Mouse (Mus musculus): ENCODE results near the gene Mrnip. TPM values are rescaled to one million over a fixed set of nuclear protein-coding genes. Genes with fewer than 3 reads are reported as not detected.
A peak's percentile ranks its signal among the peaks of the same experiment; 100 is the strongest.

Gene Mrnip
- total RNA-seq, 2 experiments from 2014 or later = 15.1 to 18.1 TPM

DNA sequence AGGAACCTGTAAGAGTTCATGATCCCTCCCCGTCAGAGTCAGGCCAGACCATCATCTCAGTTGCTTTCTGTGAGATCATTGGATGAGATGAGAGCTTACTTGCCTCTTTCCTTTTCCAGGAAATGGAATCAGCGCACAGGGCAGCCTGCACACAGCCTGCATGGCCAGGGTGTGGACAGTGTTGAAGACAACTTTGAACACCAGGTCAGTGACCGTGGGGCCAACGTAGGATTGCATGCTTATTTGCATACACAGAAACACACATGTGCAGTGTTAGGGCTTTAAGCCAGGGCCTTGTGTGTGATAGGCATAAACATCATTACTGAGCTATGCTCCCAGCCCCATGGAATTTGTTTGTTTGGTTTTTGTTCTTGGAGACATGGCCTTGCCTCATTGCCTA, 23.3 kb downstream of the Mrnip start:
- no peak for DNase-seq (ENCODE audit: low spot score in 2 of 2)
- intact Hi-C loops (cut with DNase I) = no loop called here

DNA sequence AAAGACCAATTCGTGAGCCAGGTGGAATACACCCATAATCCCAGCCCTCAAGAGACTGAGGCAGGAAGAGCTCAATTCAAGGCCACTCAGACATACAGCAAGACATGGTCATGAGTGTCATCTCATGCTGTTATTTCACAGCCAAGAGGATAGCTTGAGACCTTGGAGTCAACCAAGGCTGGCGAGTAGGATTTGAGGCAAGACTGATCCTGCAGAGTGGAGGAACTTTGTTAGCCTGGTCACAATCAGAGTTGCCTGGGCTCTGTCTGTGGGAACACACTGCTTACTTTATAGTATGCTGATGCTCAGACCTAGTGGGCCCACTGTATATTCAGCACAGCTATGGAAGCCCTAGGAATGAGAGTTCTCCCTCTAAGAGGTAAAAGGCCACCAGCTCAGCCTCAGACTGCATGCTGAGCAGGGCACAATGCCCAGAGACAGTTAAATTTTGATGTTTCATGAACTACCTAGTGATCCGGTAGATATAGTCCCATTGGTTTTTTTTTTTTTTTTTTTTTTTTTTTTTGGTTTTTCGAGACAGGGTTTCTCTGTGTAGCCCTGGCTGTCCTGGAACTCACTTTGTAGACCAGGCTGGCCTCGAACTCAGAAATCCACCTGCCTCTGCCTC, 24.1 kb downstream of the Mrnip start:
- no peak for DNase-seq (ENCODE audit: low spot score in 2 of 2)
- intact Hi-C loops (cut with DNase I) = no loop called here

DNA sequence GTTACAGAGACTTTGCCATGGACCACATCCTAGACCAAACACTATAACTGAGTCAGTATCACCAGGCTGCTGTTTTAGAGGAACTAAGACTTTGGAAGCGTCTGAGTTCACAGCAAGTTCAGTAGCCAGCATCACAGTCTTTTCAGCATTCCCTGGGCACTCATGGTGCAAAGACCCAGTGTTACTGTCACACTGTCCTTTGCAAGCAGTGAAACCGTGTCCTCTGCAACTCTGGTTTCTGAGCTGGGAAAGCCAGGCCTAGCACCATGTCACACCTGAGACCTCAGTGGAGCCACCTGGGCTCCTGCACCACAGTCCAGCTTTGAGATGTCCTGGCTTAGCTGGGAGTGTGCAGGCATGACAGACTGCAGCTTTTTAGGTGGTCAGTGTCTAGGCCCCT, 24.7 kb downstream of the Mrnip start:
- intact Hi-C loops (cut with DNase I) = no loop called here
- no peak for DNase-seq (ENCODE audit: low spot score in 2 of 2)

- intact Hi-C loops (cut with DNase I) = no loop called here
- no peak for DNase-seq (ENCODE audit: low spot score in 2 of 2)
These were observed 26.4 kb downstream of the Mrnip start for GRCm38 (mm10) chr11:50200613-50201012.

DNA sequence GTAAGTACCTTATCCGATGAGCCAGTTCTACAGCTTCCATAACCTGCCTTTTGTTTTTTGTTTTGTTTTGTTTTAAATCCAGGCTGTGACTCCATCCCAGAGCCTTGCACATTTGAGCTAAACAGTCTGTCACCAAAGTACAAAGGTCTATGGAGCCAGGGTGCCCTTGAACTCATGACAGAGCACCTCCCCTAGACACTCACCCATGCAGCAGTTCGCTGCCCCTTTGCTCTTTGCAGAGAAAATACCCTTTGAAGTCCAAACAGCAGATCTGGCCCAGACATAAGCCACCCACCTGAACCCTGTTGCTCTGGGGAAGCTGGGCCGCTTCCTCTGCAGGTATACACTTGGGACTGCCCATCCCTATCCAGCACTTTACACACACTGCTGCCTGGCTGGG, 27.3 kb downstream of the Mrnip start:
- intact Hi-C loops (cut with DNase I) = no loop called here
- no peak for DNase-seq (ENCODE audit: low spot score in 2 of 2)

DNA sequence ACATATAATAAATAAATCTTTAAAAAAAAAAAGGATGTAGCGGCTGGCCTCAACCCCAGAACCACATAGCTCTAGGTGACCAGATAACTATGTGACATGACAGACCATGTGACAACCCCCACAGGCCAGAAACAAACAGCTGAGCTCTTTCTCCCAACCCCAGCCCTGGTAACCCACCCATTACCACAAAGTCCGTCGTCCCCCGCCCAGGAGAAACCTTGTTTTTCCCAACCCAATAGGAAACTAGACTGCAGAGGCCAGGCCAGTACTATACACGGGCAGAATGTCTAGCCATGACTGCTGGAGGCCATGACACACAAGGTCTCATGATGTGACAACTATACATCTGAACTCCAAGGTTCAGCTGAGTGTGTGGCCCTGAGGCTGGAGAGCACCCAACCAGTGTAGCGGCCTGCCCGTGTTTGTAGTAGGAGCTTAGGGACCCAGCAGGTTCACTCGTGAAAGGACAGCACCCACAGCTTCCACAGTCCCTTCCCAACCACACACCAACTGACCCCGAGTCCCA, 29.1 kb downstream of the Mrnip start:
- intact Hi-C loops (cut with DNase I) = no loop called here
- DNase-seq (ENCODE audit: low spot score in 2 of 2) = no peak

GRCm38 (mm10) chr11:50205434-50205833, 31.2 kb downstream of the Mrnip start:
- intact Hi-C loops (cut with DNase I) = no loop called here
- no peak for DNase-seq (ENCODE audit: low spot score in 2 of 2)

- intact Hi-C loops (cut with DNase I) = no loop called here
- DNase-seq (ENCODE audit: low spot score in 2 of 2) = no peak
These were observed 31.8 kb downstream of the Mrnip start for GRCm38 (mm10) chr11:50206037-50206436.

- intact Hi-C loops (cut with DNase I) = no loop called here
- DNase-seq (ENCODE audit: low spot score in 2 of 2) = no peak
These were observed 33.1 kb downstream of the Mrnip start for GRCm38 (mm10) chr11:50207344-50207743.

DNA sequence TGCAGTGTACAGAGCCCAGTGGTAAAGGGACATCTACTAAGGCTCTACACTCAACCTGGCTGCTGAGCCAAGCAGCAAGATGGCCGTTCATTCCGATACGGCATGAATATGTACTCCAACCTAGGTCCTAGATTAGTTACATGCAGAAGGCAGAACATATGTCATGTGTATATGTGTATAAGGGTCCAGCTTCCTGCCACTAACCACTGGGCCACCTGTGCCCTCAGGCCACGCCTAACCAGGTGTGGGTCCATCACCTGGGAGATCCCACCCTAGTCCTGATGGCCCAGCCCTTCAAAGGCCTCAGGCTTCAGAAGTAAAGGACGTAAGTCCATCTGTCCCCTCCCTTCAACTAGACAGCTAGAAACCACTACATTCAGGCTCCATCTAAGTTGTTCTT, 33.8 kb downstream of the Mrnip start:
- DNase-seq (ENCODE audit: low spot score in 2 of 2) = no peak
- intact Hi-C loops (cut with DNase I) = no loop called here

DNA sequence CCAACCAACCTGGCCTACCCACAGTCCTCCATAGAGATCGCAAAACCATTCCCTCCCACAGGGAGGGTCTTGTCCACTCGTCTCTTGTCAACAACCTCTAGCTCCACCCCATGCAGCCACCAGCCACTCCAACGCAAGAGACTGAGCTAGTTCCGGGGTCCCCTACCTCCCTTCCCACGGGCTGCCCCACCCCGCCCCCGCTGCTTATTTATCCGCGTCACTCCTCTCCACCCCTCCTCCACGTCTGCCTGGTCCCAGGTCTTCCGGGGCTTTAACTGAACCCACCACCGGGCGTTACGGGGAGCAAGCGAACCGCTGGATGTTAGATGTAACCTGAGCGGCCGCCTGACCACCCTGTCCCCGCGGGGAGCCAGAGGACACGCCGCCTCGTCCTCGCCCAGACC, 35.9 kb downstream of the Mrnip start:
- peak; percentile 87 to 96 for DNase-seq (ENCODE audit: low spot score in 2 of 2)

DNA sequence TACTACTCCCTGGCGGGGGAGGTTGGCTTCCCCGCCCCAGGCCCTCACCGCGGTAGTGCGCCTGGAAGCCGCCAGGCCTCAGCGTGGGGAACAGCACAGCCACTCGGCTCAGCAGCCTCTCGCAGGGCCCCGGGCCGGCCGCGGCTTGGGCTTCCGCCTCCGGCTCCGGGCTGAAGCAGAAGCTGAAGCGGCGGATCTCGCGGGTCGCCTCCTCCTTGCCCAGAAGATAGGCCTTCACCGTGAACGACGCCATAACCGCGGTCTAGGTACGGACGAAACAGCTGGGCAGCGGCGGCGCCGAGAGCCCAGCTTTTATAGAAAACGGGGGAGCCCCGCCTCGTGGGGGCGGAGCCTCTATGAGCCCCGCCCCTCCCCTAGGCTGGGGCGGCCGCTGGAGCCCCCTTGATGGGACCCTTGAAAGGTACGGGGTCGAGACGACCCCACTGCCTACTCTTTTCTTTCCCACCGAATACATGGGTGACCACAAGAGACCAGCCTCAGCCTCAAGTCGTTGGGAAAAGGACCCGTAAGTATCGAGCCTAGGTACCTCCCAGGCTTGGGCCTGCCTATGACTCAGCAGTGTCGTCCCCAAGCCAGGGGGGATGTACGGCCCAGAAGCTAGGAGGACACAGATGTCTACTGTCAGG, 36.4 kb downstream of the Mrnip start, which contains the start of the genes Sqstm1 and Mgat4b:
TSS of gene Sqstm1 (minus strand) at position 323 of the 647 bp plus-strand sequence.
TSS of gene Mgat4b (plus strand) at position 386 of the 647 bp plus-strand sequence.
- DNase-seq (ENCODE audit: low spot score in 2 of 2) = peak; percentile 78 to 84
- intact Hi-C loops (cut with DNase I) = loop anchor here (2.0 kb wide), 1 partner anchor 14 kb away; no protein-coding TSS in a partner anchor

More for the DNA sequence above, 35.9 kb downstream of the Mrnip start:
- intact Hi-C loops (cut with DNase I) = loop anchor here (2.0 kb wide), 1 partner anchor 15 kb away; no protein-coding TSS in a partner anchor

DNA sequence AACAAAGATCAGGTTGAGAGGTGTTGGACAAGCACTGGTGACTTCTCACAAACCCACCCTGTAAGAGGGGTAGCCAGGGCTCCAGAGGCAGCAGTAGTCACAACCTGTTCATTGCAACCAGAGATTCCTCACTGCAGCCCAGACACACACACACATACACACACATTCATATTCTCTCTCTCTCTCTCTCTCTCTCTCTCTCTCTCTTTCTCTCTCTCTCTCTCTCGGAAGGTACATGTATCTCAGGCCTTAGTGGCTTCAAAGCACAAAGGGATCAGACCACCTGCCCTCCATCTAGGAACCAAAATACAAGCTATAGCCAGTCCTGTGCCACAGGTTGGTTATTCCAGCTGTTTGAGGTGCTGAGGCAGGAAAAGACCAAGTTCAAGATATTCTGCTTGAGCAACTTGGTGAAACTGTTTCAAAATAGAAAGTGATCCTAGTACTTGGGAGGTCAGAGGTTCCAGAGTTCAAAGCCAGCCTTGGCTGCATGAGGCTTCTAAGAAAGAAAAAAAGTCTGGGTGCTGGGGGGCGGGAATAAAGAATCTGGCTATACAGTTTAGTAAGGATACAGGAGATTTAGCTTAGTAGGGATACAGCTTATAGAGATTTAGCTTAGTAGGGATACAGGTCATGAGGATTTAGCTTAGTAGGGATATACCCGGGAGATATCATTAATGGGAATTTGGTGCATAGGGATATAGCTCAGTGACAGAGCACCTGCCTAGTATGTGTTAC, 37.2 kb downstream of the Mrnip start:
- intact Hi-C loops (cut with DNase I) = loop anchor here (2.0 kb wide), 1 partner anchor 13 kb away; no protein-coding TSS in a partner anchor
- no peak for DNase-seq (ENCODE audit: low spot score in 2 of 2)

DNA sequence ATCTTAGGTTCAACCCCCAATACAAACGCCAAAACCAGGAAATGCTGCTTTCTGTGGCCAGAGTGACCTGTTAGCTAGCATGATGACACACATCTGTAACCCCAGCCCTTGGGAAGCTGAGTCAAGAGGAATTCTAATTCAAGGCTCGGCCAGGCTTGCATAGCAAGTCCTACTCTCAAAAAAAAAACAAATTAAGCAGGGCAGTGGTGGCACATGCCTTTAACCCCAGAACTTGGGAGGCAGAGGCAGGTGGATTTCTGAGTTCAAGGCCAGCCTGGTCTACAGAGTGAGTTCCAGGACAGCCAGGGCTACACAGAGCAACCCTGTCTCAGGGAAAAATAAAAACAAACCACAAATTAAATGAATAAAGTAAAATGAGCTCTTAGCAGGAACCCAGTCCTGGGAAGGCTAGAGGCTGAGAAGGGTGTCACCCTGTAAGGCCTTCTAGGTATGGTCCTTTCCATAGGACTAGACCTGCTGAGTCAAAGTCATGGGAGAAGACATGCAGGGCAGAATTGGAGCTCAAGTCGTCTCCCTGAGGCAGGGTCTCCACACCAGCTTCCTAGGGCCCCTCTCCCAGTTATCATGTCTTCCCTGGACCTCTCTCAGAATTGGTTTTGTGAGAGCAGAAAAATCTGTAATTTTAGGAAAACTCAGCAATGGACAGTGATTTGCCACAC, 38.0 kb downstream of the Mrnip start:
- intact Hi-C loops (cut with DNase I) = no loop called here
- DNase-seq (ENCODE audit: low spot score in 2 of 2) = no peak

DNA sequence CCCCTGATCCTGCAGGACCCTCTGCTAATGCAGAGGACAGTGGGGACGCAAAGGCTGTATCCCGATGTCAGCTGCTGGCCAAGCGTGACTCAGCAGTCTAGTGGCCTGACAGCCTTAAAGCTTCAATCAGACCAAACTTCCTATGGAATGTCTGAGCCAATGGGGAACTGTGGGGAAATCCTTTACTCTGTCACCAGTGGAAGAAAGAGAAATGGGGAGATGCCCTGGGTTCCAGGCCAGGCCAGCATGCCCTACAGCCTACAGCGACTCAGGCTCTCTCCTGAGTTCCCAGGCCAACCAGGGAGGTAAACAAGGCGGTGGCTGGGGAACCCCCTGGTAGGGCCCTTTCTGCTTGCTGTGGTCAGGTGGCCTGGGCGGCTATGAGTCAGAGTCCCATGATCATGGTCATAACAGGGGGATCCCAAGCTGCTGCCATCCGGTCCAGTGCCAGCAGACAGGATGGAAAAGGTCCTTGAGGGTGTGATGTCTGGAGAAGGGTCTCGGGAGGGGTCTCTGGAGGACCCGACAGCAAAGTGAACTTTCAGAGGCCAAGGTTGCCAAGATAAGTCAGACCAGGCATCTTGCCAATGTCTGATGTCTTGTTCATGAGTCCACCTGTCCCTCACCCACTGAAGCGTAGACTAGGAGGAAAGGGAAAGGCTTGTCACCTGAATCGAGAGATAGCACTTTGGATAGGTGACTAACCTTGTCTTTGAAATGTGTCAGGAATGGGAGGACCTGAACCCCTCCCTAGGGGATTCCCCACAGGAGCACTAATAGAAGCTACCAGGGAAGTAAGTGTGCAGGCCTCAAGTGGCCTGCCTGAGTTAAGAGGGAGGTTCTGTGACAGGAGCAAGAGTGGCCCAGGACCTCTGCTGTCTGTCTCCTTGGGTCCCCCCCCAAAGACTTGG, 38.9 kb downstream of the Mrnip start:
- peak in 1 of 2 experiments; percentile 55 for DNase-seq (ENCODE audit: low spot score in 2 of 2)
- intact Hi-C loops (cut with DNase I) = no loop called here

GRCm38 (mm10) chr11:50214631-50215030, 40.4 kb downstream of the Mrnip start:
- DNase-seq (ENCODE audit: low spot score in 2 of 2) = no peak
- intact Hi-C loops (cut with DNase I) = no loop called here

GRCm38 (mm10) chr11:50215633-50216032, 41.4 kb downstream of the Mrnip start:
- no peak for DNase-seq (ENCODE audit: low spot score in 2 of 2)
- intact Hi-C loops (cut with DNase I) = no loop called here

DNA sequence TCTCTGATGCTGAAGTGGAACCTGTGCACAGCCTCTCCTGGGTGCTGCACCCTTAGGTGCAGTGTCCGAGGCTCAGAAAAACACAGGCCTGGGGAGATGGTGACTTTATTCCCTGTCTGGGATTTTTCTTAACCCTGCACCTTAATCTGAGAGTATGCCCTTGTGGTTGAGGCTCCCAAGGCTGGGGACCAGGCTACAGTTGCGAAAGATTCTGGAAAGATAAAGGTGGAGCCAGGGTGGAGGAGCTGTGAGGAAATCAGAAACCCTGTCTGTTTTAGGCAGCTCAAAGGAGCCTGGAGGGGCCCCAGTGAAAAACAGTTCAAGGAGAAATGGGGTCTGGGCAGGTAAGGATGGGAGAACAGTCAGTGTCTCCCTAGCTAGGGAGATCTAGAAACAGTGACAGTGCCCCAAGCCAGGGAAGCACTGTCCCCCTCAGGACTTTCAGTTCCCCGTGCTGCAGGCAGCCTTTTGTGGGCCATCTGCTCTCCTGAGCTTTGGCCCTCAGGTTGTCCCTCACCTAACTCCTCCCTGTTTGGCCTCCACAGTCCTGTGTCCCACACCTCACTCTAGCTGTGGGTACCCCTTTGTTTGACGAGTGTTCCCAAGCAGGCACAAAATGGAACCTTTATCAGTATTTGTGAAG, 42.6 kb downstream of the Mrnip start:
- no peak for DNase-seq (ENCODE audit: low spot score in 2 of 2)
- intact Hi-C loops (cut with DNase I) = no loop called here

All from left cerebral cortex, postnatal 14 days (tissue).